In the genomic region with DNA sequence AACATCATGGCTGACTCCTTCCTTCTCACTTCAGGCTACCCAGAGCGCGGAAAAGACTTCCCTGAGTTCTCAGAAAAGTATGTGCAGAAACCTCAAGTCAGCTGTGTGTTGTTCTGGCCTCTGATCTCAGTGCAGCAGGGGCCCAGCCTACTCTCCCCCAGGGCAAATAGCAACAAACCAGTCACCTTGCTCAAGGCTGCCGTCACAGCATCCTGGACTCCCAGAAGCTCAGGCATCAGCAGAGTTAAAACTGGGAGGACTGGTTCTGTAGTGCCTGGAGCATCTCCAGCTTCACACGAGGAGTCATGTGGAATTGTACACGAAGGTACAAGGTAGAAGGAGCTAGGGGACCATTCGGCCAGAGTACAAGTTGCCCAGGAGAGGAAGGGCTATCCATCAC, we compare ENCODE assay signal across 17 mouse cellular contexts. TPM values are rescaled to one million over a fixed set of nuclear protein-coding genes. Genes with fewer than 3 reads are reported as not detected.
DNase-seq lines count a peak whose midpoint lies in the region; ATAC-seq and TF ChIP-seq lines count a peak whose summit lies in the region.
"Had no signal": no experiment of that assay in that cellular context is flagged by ENCODE, and none has a peak within 500 bp of the region (broad histone marks: within the 10 kb centered on the region; RNA-seq: fewer than 3 reads in every experiment).

No protein-coding gene starts in this region.

- H3K27me3 ChIP-seq in stomach, embryonic 16.5 days (ENCODE audit: control insufficient read depth, insufficient read depth, low read length): peaks cover 4% of the 10 kb centered on the region; the same call in 1 of the 2 replicates
- no peaks in the 10 kb centered on the region for H3K27me3 ChIP-seq in stomach, postnatal 0 days (ENCODE audit: control insufficient read depth, insufficient read depth, low read length)
- peaks cover 61% of the 10 kb centered on the region for H3K27me3 ChIP-seq in embryonic facial prominence, embryonic 10.5 days (replicated peaks; ENCODE audit: low read depth, poor library complexity, severe bottlenecking)
- H3K27me3 ChIP-seq: CH12.LX had no signal

- ATAC-seq in stomach, embryonic 16.5 days (ENCODE audit: insufficient read depth, low FRiP score): no peak
- no peak; the same call in 1 of the 2 replicates for ATAC-seq in stomach, postnatal 0 days (ENCODE audit: low FRiP score, low TSS enrichment)
- ATAC-seq in megakaryocyte, adult 5-6 weeks (ENCODE audit: poor library complexity, severe bottlenecking): no peak
- ATAC-seq: intestine, embryonic 15.5 days had no signal

- intact Hi-C loops in left cerebral cortex, postnatal 4 days (cut with DNase I): no loop called here

- no peak overlapping the region for H3K4me2 ChIP-seq in stomach, embryonic 16.5 days (ENCODE audit: low read depth, low read length)
- H3K4me2 ChIP-seq in stomach, postnatal 0 days (replicated peaks; ENCODE audit: low read depth): no peak overlapping the region
- H3K4me2 ChIP-seq: embryonic facial prominence, embryonic 12.5 days; hindbrain, embryonic 13.5 days; intestine, embryonic 15.5 days had no signal

- H3K9ac ChIP-seq in stomach, embryonic 16.5 days (ENCODE audit: low read length): no peak overlapping the region
- H3K9ac ChIP-seq in stomach, postnatal 0 days (ENCODE audit: low read length): no peak overlapping the region
- H3K9ac ChIP-seq: embryonic facial prominence, embryonic 12.5 days; hindbrain, embryonic 13.5 days; intestine, embryonic 15.5 days; liver, embryonic 14.5 days had no signal

- H3K36me3 ChIP-seq in stomach, embryonic 16.5 days (ENCODE audit: control insufficient read depth, insufficient read depth, low read length): no peaks in the 10 kb centered on the region
- H3K36me3 ChIP-seq in stomach, postnatal 0 days (ENCODE audit: control insufficient read depth, insufficient read depth, low read length): no peaks in the 10 kb centered on the region
- H3K36me3 ChIP-seq in embryonic facial prominence, embryonic 10.5 days (replicated peaks): no peaks in the 10 kb centered on the region
- H3K36me3 ChIP-seq: embryonic facial prominence, embryonic 12.5 days; forebrain, embryonic 10.5 days; hindbrain, embryonic 13.5 days; intestine, embryonic 15.5 days had no signal

- 61% methylated on average over 6 of the region's 6 CpGs for WGBS in stomach, embryonic 16.5 days
- WGBS in stomach, postnatal 0 days: 50% methylated on average over 6 of the region's 6 CpGs
- WGBS in embryonic facial prominence, embryonic 10.5 days: 53% methylated on average over 6 of the region's 6 CpGs

- no peak for DNase-seq in stomach, postnatal 0 days (ENCODE audit: low spot score)
- DNase-seq in embryonic facial prominence, embryonic 10.5 days (ENCODE audit: low spot score): peak; percentile 27
- DNase-seq in kidney, adult 8-10 months: peak; percentile 75 to 88
- peak; percentile 68 to 83 for DNase-seq in kidney, postnatal 36 days
- DNase-seq in left cerebral cortex, postnatal 4 days: no peak
- DNase-seq: cerebellum, adult 11 months; gastrocnemius, postnatal 14 days; midbrain, embryonic 14.5 days; right cerebral cortex, postnatal 14 days had no signal

- no peak for TF ChIP-seq CTCF in stomach, postnatal 0 days (IDR thresholded peaks at IDR 0.05; ENCODE audit: low read depth)

- peak overlapping the region; percentile 33; the same call in 1 of the 2 replicates for H3K27ac ChIP-seq in stomach, embryonic 16.5 days (ENCODE audit: low read length)
- H3K27ac ChIP-seq in stomach, postnatal 0 days (replicated peaks): no peak overlapping the region; the same call in 1 of the 2 replicates
- no peak overlapping the region for H3K27ac ChIP-seq in embryonic facial prominence, embryonic 10.5 days (replicated peaks)
- H3K27ac ChIP-seq: embryonic facial prominence, embryonic 12.5 days; forebrain, embryonic 10.5 days; hindbrain, embryonic 13.5 days; intestine, embryonic 15.5 days; liver, embryonic 14.5 days had no signal

- H3K4me1 ChIP-seq in stomach, embryonic 16.5 days (ENCODE audit: control insufficient read depth, insufficient read depth, low read length): peaks cover 6% of the 10 kb centered on the region
- no peaks in the 10 kb centered on the region for H3K4me1 ChIP-seq in stomach, postnatal 0 days (replicated peaks; ENCODE audit: control insufficient read depth, insufficient read depth)
- H3K4me1 ChIP-seq in embryonic facial prominence, embryonic 10.5 days: peaks cover 29% of the 10 kb centered on the region
- H3K4me1 ChIP-seq: embryonic facial prominence, embryonic 12.5 days had no signal

- H3K4me3 ChIP-seq in stomach, embryonic 16.5 days (replicated peaks; ENCODE audit: low read length): no peak overlapping the region
- no peak overlapping the region for H3K4me3 ChIP-seq in stomach, postnatal 0 days (ENCODE audit: low read depth, low read length)
- no peak overlapping the region for H3K4me3 ChIP-seq in embryonic facial prominence, embryonic 10.5 days
- H3K4me3 ChIP-seq: embryonic facial prominence, embryonic 12.5 days; forebrain, embryonic 10.5 days; hindbrain, embryonic 13.5 days; intestine, embryonic 15.5 days had no signal

- TF ChIP-seq EP300 in stomach, postnatal 0 days (optimal IDR thresholded peaks at IDR 0.05): no peak

- no peaks in the 10 kb centered on the region for H3K9me3 ChIP-seq in stomach, embryonic 16.5 days (replicated peaks; ENCODE audit: control insufficient read depth, low read length)
- H3K9me3 ChIP-seq in stomach, postnatal 0 days (ENCODE audit: control insufficient read depth, low read length): no peaks in the 10 kb centered on the region
- H3K9me3 ChIP-seq in embryonic facial prominence, embryonic 10.5 days: no peaks in the 10 kb centered on the region
- H3K9me3 ChIP-seq: embryonic facial prominence, embryonic 12.5 days; forebrain, embryonic 10.5 days; hindbrain, embryonic 13.5 days; intestine, embryonic 15.5 days had no signal

RNA-seq across cellular contexts. Expression of a gene that starts 6.1 kb away (rescaled TPM):
- polyA plus RNA-seq in stomach, embryonic 16.5 days (2015; fragmentation: Nextera tagmentation; extraction: Ambion mirVana): 5.2 and 5.4 TPM in 2 replicates
- 3.7 and 5.3 TPM in 2 replicates for polyA plus RNA-seq in stomach, postnatal 0 days (2015; fragmentation: Nextera tagmentation; extraction: Ambion mirVana)
- polyA plus RNA-seq in embryonic facial prominence, embryonic 10.5 days (2016; fragmentation: Nextera tagmentation; extraction: Ambion mirVana): 0.45 and 0.72 TPM in 2 replicates
- 100 to 1,000 TPM; 142 to 154 TPM for total RNA-seq in left cerebral cortex, postnatal 4 days (2021)
- total RNA-seq in megakaryocyte, adult 5-6 weeks (2015): not detected in 2 replicates
- total RNA-seq in megakaryocyte, adult 5-6 weeks (2017): not detected in 2 replicates

RNA-seq across cellular contexts. Expression of a gene that starts 34.5 kb away (rescaled TPM):
- 0.06 TPM in 2 replicates for polyA plus RNA-seq in stomach, embryonic 16.5 days (2015; fragmentation: Nextera tagmentation; extraction: Ambion mirVana)
- 0.11 and 0.27 TPM in 2 replicates for polyA plus RNA-seq in stomach, postnatal 0 days (2015; fragmentation: Nextera tagmentation; extraction: Ambion mirVana)
- polyA plus RNA-seq in embryonic facial prominence, embryonic 10.5 days (2016; fragmentation: Nextera tagmentation; extraction: Ambion mirVana): not detected in 2 replicates
- total RNA-seq in left cerebral cortex, postnatal 4 days (2021): 1 to 10 TPM; 2.2 to 2.5 TPM
- total RNA-seq in megakaryocyte, adult 5-6 weeks (2015): 0.07 and 0.11 TPM in 2 replicates
- total RNA-seq in megakaryocyte, adult 5-6 weeks (2017): 0.07 and 0.12 TPM in 2 replicates
- total RNA-seq: CH12.LX; gastrocnemius, postnatal 14 days had no signal
- polyA plus RNA-seq: embryonic facial prominence, embryonic 12.5 days; forebrain, embryonic 10.5 days; hindbrain, embryonic 13.5 days; midbrain, embryonic 14.5 days had no signal

RNA-seq across cellular contexts. Expression of a gene that starts 59.0 kb away (rescaled TPM):
- polyA plus RNA-seq in stomach, embryonic 16.5 days (2015; fragmentation: Nextera tagmentation; extraction: Ambion mirVana): 1.4 and 2.0 TPM in 2 replicates
- polyA plus RNA-seq in stomach, postnatal 0 days (2015; fragmentation: Nextera tagmentation; extraction: Ambion mirVana): 0.58 and 0.64 TPM in 2 replicates
- 0.41 and 0.44 TPM in 2 replicates for polyA plus RNA-seq in embryonic facial prominence, embryonic 10.5 days (2016; fragmentation: Nextera tagmentation; extraction: Ambion mirVana)
- total RNA-seq in left cerebral cortex, postnatal 4 days (2021): 1 to 10 TPM; 1.8 to 2.1 TPM
- 48.2 and 48.4 TPM in 2 replicates for total RNA-seq in megakaryocyte, adult 5-6 weeks (2015)
- 38.1 and 46.9 TPM in 2 replicates for total RNA-seq in megakaryocyte, adult 5-6 weeks (2017)

Comparison
In these comparisons a context has a peak if more than half of its experiments do, and no peak if none do; other contexts are left out.
1. DNase-seq: peak in embryonic facial prominence, embryonic 10.5 days (single experiment), kidney, adult 8-10 months (2 of 2) and kidney, postnatal 36 days (2 of 2); none in stomach, postnatal 0 days (single experiment) and left cerebral cortex, postnatal 4 days (single experiment).